Mouse (Mus musculus) spleen, adult 10 weeks (tissue): ENCODE results near the gene Agr3. TPM values are rescaled to one million over a fixed set of nuclear protein-coding genes. Genes with fewer than 3 reads are reported as not detected.

Source experiments
- polyA plus RNA-seq: library from polyadenylated mRNA; stranded (reverse); fragments of 350-450 nt; fragmentation: Illumina TruSeq; extraction: RNeasy Lipid Tissue Mini Kit (QIAGEN cat#74804); gene quantifications from one replicate; pipeline ENCODE4 v1.2.3, GENCODE M21; 2015; ENCODE audit warnings: low replicate concordance; ENCODE audit not compliant: insufficient read depth

Gene Agr3
- not detected for polyA plus RNA-seq

DNA sequence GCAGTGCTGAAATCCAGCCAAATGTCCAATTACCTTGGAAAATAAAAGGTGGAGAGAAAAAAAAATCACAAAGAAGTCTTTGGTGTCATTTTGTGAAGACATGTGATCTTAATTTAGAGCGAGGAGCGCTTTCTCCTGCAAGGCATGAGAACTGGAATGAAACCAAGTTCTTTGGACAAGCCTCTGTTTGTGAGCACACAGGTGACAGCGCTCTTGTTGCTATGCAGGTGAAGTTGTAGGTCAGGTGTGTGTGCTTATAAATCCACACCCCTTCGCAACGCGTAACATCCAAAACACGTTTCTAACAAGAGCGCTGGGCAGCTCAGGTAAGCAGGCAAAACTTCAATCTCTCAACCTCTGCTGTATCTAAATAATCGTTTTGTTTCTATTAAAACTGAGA lies at the start of gene Agr3:
TSS of gene Agr3 (plus strand) at position 219 of the 400 bp plus-strand sequence.

DNA sequence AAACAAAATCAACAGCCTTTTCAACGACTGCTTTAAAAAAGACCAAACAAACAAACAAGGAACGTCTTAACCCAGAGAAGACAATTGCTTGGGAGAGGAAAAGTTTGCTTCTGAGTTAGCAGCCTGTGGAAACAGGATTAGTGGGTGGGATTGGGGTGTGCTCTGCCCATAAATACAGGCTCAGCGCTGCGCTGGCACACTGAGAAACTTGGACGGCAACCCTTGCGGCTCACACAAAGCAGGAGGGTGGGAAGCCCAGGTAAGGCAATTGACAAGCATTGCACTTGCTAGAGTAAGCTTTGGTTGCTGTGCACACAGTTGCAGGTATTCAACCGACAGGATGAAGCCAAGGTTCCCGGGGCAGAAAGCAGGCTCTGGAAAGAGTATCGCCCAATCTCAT lies 67.3 kb downstream of the Agr3 start, which contains the start of gene Agr2:
TSS of gene Agr2 (plus strand) at position 197 of the 400 bp plus-strand sequence.

Other genes with a start within 250 kb of the Agr3 start
- not detected for gene Agr2, start 67.3 kb downstream of the Agr3 start, polyA plus RNA-seq
- gene Tspan13, start 116.9 kb downstream of the Agr3 start, polyA plus RNA-seq, result 201 TPM
- gene Ankmy2, start 231.5 kb downstream of the Agr3 start, polyA plus RNA-seq, result 30.4 TPM
- 85.6 TPM for gene Bzw2, start 232.5 kb downstream of the Agr3 start, polyA plus RNA-seq